Mouse (Mus musculus): ENCODE measurements around the gene Tmem132b.

The Tmem132b gene

DNA sequence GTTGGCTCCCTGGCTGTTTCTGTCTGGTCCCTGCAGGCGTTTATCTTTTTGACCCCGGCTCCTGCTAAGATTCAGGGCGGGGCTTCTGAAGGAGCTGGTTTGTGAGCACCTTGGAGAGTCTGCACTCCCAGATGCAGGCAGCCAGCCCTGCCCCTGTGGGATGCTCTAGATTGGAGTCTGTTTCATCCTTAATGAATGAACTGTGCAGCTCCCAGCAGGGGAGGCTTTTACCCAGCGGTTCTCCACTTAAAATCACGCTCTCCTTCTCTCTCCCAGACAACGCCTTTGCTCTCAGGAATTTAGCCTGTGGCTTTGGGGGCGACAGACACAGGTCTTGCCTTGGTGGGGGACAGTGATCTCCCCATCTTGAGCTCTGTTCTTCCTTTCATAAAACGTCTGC lies 43.3 kb downstream of the Tmem132b start:
- in situ Hi-C loops (cut with MboI; ENCODE audit: low sequenced_read_pairs) = no loop called here

DNA sequence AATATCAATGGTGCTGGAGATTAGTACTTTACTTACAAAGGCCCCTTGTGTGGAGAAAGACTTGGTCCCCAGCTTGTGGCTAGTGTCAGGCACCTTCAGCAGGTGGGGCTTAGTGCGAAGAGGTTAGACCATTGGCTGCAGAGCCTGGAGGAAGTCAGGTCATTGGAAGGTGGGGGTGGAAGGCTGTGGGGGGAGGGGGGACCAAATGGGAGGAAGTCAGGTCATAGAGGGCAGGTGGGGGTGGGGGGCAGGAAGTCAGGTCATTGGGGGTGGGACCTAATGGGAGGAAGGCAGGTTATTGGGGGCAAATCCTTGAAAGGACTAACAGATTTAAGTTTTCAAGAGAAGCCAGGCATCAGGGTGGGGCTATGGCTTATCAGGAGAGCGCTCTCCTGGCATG lies 44.3 kb downstream of the Tmem132b start:
- in situ Hi-C loops (cut with MboI; ENCODE audit: low sequenced_read_pairs) = no loop called here

DNA sequence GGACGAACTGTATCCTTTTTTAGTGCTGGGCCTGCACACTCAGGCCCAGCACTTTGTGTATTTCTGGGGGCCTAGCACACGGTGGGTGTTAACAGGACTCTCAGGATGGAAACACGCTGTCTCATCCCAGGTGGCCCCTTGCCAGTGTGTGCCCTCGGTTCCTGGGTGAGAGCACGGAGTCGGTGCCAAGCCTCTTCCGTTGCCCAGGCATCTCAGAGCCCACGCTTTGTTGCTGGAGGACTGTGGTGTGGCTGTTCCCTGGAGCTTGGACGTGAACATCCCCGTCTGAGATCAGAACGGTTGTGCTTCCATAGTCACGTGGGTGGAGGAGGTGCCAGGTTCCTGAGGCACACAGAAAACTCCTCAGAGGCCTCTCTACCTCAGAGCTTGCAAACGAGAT lies 47.1 kb downstream of the Tmem132b start:
- in situ Hi-C loops (cut with MboI; ENCODE audit: low sequenced_read_pairs) = no loop called here

DNA sequence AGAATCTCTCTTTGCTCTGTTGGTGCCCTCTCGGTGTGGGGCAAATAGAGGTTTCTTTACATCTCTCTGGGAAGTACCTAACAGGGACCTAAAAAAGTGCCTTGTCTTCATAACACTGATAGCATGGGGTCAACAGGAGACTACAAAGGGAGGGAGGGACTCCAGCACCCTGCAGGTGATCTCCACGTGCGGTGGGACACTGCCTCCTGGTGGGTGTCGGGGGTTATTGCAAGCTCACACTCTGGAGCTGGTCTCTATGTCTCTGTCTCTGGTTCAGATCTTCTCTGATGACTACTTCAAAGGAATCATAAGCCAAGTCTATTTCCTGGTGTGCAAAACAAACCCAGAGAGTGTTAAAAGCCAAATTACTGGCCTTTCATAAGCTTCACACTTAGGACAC lies 47.6 kb downstream of the Tmem132b start:
- in situ Hi-C loops (cut with MboI; ENCODE audit: low sequenced_read_pairs) = no loop called here

DNA sequence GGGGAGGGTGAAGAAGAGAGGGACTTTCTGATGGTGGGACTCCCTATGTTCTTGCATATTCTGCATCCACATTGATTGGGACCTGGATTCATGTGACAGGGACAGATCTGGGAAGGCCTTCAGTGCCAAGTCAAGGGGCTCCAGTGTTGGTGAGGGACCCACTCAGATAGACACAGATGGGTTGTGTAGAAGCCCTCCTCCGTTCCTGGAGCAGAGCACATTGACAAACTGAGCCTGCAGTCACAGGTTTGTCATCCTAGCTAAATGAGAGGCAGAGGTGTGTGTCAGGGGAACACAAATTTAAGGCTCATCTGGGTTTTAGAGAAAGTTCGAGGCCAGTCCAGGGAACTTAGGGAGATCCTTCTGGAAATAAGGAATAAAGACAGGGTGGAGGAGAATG lies 51.7 kb downstream of the Tmem132b start:
- in situ Hi-C loops (cut with MboI; ENCODE audit: low sequenced_read_pairs) = no loop called here

GRCm38 (mm10) chr5:125583836-125584235 lies 52.3 kb downstream of the Tmem132b start:
- in situ Hi-C loops (cut with MboI; ENCODE audit: low sequenced_read_pairs) = no loop called here

GRCm38 (mm10) chr5:125585211-125585610 lies 53.6 kb downstream of the Tmem132b start:
- in situ Hi-C loops (cut with MboI; ENCODE audit: low sequenced_read_pairs) = no loop called here

DNA sequence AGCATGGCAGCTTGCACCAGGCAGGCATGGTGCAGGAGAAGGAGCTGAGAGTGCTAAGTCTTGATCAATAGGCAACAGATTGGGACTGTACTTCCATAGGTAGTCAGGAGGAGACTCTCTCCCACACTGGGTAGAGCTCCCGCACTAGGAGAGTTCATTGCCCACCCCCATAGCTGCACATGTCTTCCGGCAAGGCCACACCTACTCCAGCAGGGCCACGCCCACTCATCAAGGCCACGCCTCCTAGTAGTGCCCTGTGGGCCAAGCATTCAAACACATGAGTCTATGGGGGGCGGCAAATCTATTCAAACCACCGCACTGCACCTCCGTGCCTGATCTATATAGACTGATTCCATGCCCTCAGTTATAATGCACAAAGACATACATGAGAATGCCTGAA lies 56.6 kb downstream of the Tmem132b start:
- in situ Hi-C loops (cut with MboI; ENCODE audit: low sequenced_read_pairs) = no loop called here

GRCm38 (mm10) chr5:125588876-125589667 lies 57.5 kb downstream of the Tmem132b start:
- in situ Hi-C loops (cut with MboI; ENCODE audit: low sequenced_read_pairs) = no loop called here

DNA sequence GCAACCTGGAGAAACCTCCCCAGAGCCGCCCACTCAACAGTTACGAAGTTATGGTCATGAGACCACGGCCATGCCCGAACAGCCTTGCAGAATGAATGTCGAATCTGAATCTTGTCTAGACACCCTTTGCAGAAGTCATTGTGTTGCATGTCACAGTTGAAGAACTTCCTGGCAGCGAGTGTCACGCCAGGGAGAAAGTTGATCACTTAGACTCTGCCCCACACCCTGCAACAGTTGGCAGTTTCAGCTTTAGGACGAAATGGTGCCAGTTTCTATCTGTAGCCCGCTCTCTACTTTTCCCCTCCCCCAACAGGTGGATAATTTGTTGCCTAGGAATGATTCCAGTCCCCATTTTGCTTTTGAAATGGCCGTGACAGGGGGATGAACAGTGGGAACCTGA lies 66.5 kb downstream of the Tmem132b start:
- in situ Hi-C loops (cut with MboI; ENCODE audit: low sequenced_read_pairs) = no loop called here

DNA sequence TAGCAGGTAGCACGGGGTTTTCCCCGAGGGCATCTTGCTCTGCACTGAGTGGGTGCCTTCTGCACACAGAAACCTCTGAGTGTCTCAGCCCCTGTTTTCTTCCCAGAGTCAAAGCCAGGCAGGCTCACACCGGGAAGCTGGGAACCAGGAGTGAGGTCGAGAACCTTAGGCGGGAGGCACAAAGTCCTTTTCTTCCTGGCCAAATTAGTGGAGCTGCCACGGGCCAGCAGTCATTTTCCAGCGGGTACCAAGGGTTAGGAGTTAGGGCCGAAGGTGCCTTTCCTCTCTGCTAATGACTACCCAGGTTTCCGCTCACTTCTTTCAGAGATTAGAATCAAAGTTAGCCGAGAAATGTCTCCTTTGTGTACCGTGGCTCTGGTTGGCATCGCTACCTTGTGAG lies 75.6 kb downstream of the Tmem132b start:
- in situ Hi-C loops (cut with MboI; ENCODE audit: low sequenced_read_pairs) = no loop called here

DNA sequence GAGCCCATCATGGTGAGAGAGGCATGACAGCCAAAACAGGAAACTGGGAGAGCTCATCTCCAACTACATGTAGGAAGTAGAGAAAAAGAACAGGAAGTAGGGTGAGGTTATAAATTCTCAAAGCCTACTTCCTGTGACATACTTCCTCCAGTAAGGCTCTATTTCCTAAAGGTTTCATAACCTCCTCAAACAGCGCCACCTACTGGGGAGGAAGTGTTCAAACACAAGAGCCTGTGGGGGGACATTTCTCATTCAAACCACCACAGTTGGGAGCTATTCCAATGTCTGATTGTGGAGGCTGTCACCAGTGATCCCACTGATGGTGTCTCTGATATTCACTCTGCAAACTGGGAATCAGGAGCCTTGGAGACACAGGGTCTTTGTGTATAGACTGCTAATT lies 78.4 kb downstream of the Tmem132b start:
- in situ Hi-C loops (cut with MboI; ENCODE audit: low sequenced_read_pairs) = no loop called here

GRCm38 (mm10) chr5:125612460-125612859 lies 80.9 kb downstream of the Tmem132b start:
- in situ Hi-C loops (cut with MboI; ENCODE audit: low sequenced_read_pairs) = no loop called here

GRCm38 (mm10) chr5:125613136-125613535 lies 81.6 kb downstream of the Tmem132b start:
- in situ Hi-C loops (cut with MboI; ENCODE audit: low sequenced_read_pairs) = no loop called here

DNA sequence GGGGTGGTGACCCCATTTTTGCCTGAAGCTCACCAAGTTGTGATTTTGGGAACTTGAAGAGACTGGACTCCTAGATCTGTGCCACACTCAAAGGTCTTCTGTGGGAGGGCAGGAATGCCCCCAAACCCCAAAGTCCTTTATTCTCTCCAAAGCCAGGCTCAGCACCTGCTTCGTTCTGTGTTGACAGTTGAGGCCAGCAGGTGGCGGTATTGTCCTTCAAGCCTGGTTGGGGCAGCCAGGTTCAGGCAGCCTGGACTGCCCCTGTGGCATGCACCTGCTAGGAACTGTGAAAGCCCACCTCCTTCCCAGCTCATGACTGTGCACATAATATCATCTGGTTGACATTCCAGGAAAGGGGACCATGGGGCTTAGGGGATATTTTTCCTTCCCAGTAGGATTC lies 82.8 kb downstream of the Tmem132b start:
- in situ Hi-C loops (cut with MboI; ENCODE audit: low sequenced_read_pairs) = no loop called here

DNA sequence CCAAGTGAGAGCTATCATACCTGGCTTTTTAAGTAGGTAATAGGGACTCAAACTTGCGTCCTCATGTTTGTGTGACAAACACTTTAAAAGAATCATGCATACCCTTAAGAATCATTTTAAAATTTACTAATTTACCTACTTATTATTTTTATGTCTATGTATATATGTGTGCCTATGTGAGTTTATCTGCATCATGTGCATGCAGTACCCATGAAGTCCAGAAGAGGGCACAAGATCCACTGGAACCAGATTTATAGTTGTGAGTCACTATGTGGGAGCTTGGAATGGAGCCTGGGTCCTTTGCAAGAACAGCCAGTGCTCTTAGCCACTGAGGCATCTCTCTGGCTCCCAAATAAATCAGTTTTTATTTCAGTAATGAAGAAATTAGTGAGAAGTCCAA lies 85.5 kb downstream of the Tmem132b start:
- in situ Hi-C loops (cut with MboI; ENCODE audit: low sequenced_read_pairs) = no loop called here

DNA sequence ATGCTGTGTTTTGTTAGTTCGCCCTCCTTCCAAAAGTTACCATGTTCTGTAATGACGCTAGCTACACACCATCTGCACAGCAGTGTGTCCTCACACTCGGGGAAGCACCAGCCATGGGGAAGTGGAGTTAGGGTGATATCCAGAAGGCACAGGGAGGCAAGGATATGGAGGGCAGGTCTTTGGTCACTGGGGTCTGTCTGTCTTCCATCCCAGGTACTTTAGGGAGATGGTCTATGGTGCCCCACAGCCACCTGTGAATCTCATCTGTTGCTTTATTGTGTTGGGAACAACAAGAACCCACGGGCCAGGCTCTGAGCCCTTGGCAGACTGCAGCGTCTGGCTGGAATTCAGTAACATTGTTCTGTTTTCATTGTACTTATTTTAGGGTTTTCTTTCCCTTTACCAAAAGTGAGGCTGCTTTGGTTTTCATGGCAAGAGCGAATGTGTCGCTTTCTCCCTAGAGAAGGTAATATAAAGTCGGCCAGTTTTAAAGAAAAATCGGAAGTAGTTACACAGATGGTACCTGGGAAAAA lies 96.3 kb downstream of the Tmem132b start:
- in situ Hi-C loops (cut with MboI; ENCODE audit: low sequenced_read_pairs) = no loop called here

DNA sequence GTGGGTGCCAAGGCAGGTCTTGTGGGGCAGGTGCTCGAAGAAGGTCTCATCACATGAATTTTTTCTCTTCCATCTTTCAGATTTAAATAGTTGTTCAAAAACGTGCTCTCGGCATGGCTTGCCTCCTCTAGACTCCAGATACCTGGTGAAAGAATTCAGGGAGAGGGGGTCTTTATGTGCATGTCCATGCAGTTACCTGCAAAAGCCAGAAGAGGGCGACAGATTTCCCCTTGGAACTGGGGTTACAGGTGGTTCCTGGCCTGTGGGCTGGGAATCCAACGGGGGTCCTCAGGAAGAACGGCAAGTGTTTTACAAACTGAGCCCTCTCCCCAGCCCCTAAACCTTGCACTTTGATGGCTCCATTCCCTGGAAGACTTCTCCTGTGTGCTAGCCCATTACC lies 103.1 kb downstream of the Tmem132b start:
- in situ Hi-C loops (cut with MboI; ENCODE audit: low sequenced_read_pairs) = no loop called here

DNA sequence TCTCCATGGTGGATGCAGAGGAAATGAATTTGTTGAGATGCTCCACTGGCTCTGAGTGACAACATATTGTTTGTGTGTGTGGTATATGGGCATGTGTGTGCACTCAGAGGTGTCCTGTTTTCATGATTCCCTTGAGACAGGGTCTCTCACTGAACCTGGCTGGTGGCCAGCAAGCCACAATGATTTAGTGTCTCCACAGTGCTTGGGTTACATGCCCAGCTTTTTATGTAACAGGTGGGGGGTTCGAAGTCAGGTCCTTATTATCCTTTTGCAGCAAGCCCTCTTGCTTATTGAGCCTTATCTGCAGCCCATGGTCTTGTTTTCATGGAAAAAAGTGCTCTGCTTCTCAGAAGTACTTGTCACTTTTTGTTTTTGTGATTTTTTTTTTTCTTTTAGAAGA lies 109.4 kb downstream of the Tmem132b start:
- in situ Hi-C loops (cut with MboI; ENCODE audit: low sequenced_read_pairs) = no loop called here

GRCm38 (mm10) chr5:125641531-125642147 lies 110.1 kb downstream of the Tmem132b start:
- in situ Hi-C loops (cut with MboI; ENCODE audit: low sequenced_read_pairs) = no loop called here

DNA sequence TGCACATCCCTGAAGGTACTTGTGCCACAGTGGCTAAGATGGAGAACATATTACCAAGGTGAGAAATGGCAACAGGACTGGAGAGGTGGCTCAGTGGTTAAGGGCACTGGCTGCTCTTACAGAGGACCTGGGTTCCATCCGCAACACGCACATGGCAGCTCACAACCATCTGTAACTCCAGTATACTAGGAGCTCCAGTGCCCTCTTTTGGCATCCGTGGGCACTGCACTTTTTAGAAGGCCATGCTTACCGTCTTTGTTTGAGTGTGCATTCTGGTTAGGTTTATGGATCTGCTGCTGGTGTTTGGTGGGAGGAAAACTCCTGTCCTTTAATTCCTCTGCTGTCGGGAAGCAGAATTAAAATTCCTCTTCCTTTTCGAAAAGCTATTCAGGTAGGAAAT lies 116.7 kb downstream of the Tmem132b start:
- in situ Hi-C loops (cut with MboI; ENCODE audit: low sequenced_read_pairs) = no loop called here

GRCm38 (mm10) chr5:125649982-125650381 lies 118.4 kb downstream of the Tmem132b start:
- in situ Hi-C loops (cut with MboI; ENCODE audit: low sequenced_read_pairs) = no loop called here

Data from CH12F3 (cell line).